Mouse (Mus musculus) monocyte, adult 5-6 weeks (primary cell): ENCODE data around the gene Lrsam1. TPM values are rescaled to one million over a fixed set of nuclear protein-coding genes. Genes with fewer than 3 reads are reported as not detected.
A peak's percentile ranks its signal among the peaks of the same experiment; 100 is the strongest.
"Not testable (repeated sequence)": the region's sequence is repeated elsewhere in the genome, so short reads cannot be mapped to it uniquely, and the experiment has no call there.

Source experiments
- ATAC-seq: fragments of 153-309, 156-312 bp; replicated peaks from 2 replicates; pipeline ENCODE4 v1.8.0; 2017; ENCODE audit warnings: mild to moderate bottlenecking; ENCODE audit not compliant: low TSS enrichment, insufficient number of reproducible peaks, severe bottlenecking, poor library complexity, low FRiP score
- total RNA-seq: library from RNA; stranded (forward); fragments of 200-1000, 200-491, 200-594 nt; gene quantifications from 3 replicates; pipeline ENCODE4 v1.2.3, GENCODE M21; 2017

Lrsam1 gene
- total RNA-seq: 5.4 to 13.6 TPM (median 6.6 TPM) in 3 replicates

DNA sequence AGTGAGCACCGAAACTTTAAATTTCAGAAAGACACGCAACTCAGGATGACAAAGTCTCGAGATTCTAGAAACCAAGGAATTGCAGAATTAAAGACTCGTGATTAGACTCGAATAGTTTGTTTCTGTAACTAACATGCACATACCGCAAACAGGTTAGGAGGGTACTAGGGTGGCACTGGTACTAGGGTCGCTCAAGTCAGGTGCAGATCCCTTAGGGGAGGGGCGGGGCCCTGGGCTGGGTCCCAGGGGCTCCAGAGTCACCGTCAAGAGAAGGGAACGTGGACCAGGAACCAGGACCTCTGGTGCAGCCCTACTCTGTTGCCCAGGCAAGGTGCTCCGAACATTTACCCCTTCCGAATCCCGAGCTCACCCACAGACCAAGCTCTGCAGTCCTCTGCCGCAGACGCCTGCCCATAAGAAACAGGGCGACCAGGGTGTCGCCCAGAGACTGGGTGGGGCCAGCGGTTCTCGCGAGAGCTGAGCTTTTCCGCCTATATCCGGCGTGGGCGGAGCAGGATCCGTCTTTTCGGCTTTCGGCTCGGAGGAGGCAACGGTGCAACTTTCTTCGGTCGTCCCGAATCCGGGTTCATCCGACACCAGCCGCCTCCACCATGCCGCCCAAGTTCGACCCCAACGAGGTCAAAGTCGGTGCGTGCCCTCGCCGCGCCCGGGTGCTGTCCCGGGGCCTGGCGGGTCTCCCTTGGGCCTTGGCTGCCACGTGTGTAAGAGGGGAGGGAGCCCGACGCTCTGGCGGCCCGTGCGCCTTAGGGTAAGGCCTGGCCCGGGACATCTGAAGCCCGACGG is at the start of gene Lrsam1, which contains the start of gene Rpl12:
TSS of gene Lrsam1 (minus strand) at position 423 of the 804 bp plus-strand sequence.
TSS of gene Rpl12 (plus strand) at position 368 of the 804 bp plus-strand sequence.
- peak; percentile 87 for ATAC-seq

DNA sequence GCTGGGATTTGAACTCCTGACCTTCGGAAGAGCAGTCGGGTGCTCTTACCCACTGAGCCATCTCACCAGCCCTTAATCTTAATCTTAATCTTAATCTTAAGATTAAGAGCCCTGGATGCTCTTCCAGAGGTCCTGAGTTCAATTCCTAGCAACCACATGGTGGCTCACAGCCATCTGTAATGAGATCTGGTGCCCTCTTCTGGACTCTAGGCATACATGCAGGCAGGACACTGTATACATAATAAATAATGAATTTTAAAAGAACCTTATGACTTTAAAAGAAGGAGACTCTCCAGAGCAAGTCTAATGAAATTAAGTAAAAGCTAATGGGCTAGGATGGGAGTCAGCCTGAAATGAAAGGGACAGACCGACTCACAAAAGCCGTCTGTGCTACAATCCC is 47.6 kb upstream of the Lrsam1 start:
- ATAC-seq: not testable (repeated sequence)

DNA sequence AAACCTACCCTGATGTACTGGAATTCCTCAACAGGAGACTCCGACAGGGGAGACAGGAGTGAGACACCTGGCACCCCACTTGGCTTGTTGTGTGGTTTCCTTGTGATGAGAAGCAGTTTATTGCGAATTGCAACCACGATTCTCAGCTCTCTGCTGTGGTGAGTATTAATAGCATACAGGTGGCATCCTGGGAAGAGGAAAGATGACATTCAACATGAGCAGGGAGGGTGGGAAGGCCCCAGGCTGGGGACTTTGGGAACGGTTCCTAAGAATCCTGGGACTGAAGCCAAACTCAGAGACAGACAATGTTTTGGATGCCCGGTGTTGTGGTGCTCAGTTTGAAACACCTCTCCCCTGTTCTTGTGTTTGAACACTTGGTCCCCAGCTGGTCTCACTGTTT is 43.6 kb upstream of the Lrsam1 start:
- ATAC-seq: no peak

DNA sequence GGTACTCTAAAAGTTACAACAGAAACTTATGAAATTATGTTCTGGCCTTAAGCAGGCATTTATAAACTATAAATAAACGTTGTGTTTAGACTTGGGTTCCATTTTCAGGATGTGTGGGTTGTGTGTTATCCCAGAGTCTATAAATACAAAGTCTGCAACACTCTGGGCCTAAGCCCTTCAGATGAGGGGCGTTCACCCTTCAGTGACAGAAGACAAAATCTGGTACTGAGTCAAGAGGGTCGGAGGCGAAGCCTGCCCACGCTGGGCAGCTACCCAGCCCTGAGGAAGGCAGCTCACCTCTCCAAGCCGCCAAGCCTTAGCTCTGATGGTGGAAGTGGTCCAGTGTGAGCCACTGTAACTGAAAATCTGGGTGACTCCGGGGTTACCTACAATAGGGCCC is 40.7 kb upstream of the Lrsam1 start:
- ATAC-seq: no peak

DNA sequence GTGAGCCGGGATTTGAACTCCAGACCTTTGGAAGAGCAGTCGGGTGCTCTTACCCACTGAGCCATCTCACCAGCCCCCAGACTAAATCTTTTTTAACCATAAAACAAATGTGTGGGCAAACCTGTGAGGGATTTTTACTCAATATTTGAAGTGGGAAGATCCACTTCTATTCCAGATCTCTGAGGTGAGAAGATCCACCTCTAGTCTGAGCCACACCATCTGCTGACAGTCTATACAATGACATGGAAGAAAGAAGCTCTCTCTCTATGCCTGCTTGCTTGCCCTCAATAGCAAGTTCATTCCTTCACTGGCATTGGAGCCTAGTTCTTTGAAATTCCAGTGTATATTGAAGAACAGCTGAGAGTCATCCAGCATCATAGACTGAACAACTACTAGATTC is 38.3 kb upstream of the Lrsam1 start:
- ATAC-seq: no peak

DNA sequence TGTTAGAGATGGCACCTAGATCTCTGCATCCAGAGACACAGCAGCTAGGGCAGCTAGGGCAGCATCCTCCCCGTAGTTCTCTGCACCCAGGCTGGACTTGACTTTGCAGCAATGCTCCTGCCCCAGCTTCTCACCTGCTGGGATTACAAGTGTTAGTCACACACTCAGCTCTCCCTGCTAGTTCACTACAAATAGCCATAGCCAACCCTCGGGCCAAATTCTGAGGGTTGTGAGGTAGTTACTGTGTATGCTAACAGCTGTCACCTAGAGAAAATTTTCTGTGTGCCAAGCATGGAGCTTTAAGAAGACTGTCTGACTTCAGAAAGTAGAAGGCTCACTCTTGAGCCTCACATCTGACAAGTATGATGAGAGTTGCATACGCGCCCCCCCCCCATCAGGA is 36.4 kb upstream of the Lrsam1 start:
- no peak for ATAC-seq

DNA sequence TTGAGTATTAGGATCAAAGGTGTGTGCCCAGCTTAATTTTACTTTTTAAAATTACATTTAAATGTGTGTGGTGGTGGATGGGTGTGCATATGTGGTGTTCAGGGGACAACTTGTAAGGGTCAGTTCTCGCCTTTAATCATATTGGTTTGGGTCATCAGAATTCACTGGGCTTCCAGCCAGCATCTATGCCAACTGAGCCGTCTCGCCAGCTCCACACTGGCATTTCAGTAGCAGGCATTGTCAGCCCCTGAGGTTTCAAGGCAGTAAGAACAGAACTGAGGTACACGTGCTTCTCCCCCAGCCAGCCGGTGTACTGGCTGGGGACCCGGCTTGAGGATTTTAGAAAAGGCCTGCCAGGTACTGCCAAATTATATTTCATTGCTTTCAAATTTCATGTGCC is 35.7 kb upstream of the Lrsam1 start:
- no peak for ATAC-seq

DNA sequence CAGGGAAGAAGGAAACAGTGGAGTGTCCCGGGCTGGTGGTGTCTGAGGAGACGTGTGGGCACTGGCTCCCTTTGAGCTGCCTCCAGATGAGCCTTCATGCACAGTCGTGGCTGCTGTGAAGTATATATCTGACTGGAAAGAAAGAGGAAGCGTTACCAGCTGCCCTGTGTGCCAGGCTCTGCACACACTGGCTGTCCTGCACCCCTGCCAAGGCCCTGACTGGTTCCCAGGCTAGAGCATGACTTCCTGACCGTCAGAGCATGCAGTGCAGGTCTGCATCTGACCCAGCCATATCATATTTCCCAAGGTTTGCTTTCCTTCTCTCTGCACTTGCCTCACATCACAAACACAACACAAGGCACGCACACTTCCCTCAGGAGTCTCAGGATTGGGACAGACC is 30.7 kb upstream of the Lrsam1 start:
- no peak for ATAC-seq

DNA sequence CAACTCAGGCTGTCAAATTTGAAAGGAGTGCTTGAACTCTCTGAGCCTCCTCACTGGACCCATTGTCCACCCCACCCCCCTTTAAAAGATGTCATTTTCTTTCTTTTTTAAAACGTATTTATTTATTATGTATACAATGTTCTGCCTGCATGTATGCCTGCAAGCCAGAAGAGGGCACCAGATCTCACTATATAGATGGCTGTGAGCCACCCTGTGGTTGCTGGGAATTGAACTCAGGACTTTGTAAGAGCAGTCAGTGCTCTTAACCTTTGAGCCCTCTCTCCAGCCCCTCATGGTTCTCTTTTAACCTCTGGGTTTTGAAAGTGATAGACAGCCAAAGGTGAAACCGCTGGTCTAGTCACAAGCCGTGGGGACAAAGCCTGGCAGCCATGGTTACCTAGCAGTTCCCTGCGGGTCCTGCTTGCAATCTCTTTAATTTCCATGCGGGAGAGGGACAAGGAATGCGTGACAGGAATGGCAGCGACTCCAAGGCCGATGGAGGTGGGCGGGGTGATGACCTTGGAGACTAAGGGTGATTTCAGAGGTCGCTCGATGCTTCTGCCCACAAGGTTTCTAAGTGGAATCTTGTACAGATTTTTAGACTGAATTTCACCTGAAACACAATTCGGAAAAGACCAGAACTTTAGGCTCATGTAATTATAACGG is 28.9 kb upstream of the Lrsam1 start:
- no peak for ATAC-seq

DNA sequence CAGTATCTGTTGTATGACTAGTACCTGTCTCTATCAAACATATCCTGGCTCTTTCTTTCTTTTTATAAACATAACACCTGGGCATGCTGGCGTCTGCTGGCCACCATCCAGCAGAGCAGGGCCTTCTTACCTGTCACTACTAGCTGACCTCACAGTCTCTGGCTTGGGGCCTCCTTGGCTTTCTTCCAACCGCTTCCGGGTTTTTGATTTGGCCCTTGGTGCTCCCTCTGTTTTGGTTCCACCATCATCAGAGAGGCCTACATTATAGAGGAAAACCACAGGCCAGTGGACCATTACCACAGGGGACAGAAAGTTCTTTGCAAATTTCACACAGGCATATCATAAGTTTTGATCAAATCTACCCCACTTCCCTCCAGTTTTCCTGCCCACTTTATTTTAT is 28.0 kb upstream of the Lrsam1 start:
- ATAC-seq: no peak

DNA sequence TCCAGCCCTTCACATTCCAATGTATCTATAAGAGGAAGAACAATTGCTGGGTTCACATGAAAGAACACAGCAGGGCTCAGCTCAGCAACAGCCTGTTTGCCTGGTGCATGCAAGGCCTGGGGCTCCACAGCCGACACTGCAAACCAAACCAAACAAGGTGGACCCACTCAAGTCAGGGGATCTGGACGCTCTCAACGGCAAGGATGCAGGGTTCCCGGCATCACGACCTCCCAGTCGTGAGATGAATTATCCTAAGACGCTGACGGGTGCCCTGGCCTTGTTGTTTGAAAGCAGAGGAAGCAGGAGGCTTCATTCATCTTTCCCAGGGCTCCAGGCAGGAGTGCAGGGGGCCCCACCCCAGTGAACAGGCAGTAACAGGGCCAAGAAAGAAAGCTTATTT is 24.4 kb upstream of the Lrsam1 start:
- no peak for ATAC-seq

DNA sequence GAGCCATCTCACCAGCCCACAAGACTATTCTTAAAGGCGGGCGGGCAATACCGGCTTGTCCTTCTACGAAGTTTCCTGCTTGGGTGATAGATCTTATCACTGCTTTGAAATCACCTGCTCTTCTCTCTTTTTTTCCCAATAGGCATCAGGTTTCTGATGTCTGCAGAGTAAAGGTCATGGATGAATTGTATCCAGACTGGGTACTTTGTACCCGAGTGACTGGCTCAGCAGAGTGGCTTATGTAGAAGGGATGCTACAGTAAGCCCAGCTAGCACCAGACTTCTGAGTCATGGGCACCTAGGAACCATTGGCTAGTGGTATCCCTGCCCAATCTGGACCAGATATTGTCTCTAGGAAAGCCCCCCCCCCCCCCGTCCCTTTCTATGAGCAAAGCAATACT is 22.2 kb upstream of the Lrsam1 start:
- no peak for ATAC-seq

DNA sequence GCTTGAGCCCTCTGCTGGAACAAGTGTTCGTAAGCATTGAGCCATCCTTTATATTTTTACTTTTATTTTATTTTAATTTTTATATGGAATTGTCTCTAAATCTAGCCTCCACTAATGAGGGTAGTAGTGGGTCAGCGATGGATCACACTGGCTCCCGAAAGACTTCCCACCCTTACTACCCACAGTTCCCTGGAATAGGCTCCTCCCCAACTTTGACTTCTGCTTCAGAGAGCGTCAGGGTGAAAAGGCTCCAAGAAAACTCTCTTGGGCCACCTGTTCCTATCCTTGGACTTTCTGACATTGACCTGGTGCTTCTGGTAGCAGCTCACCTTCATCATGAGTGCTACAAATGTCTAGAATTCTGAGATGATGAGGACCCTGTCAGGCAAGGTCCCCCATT is 21.3 kb upstream of the Lrsam1 start:
- ATAC-seq: no peak

DNA sequence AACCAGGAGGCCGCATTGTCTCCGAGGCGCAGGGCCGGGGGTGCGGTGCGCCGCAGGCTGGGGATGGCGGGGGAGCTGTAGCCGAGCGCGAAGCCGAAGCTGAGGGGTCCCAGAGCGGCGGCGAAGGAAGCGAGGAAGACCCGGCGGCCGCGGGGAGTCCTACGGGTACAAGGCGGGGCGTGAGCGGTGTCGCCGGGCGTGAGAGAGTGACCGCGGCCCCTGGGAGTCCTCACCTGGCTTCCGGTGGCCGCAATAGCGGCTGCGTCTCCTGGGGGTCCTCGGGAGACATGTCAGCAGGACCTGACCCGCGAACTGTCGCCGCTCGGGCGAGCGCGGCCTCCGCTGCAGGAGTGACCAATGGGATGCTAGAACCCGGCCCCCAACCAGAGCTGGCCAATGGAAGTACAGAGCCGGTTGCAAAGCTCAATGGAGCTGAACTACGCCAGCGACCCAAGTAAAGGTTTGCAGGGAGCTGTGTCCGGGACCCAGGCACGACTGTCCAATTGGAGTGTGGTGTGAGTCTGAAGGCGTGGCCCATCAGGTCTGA is 20.4 kb upstream of the Lrsam1 start, which contains the start of gene Slc2a8:
TSS of gene Slc2a8 (minus strand) at position 359 of the 547 bp plus-strand sequence.
- ATAC-seq: peak; percentile 99

DNA sequence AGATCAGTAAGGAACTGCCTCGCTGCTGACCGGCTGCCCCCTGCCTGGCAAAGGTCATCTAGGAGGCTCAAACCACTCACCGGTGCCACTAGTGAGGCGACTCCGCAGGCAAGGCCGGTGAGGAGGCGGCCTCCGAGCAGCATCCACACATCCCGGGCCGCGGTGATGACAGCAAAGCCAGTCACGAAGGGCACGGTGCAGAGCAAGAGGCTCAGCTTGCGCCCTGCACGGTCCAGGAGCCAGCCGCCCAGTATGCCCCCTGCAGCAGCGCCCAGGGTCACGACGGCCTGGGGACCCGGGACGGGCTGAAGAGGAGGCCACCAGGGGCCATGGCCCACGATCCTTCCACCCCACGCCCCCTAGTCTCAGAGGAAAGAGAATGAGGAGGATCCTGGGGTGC is 19.9 kb upstream of the Lrsam1 start:
- ATAC-seq: no peak

DNA sequence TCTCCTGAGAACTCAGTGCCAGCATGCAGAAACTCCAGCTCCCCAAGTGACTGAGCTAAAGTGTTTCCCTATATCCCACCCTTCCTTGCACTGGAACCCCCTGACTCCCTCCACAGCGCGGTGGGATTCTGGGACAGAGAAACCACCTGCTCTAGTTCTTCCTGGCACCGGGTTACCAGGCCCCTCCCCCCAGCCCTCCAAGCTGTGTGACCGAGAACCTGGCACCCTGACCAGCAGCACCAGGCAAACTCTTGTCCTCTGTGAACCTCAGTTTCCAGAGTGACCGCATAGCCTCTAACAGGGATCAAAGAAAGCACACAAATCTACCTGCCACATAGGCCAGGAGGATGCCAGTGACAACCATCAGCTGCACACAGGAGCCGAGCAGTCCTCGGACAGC is 18.3 kb upstream of the Lrsam1 start:
- no peak for ATAC-seq

DNA sequence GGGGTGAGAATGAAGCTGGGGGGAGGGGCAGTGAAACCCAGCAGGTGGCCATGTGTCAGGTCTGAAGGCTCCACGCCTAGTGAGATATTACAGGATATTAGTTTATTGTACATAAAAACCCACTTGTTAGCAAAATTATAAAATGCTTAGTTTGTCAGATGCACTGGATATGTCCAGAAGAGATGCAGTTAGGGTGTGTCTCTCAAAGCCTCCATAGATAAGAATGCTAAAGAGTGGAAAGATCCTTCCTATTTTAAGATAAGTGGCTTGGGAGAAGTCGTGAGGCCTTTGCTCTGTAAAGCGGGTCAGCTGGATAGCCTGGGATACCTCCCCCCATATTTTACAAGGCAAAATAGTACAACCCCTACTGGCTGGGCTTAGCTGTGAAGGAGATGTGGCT is 17.3 kb upstream of the Lrsam1 start:
- ATAC-seq: no peak

DNA sequence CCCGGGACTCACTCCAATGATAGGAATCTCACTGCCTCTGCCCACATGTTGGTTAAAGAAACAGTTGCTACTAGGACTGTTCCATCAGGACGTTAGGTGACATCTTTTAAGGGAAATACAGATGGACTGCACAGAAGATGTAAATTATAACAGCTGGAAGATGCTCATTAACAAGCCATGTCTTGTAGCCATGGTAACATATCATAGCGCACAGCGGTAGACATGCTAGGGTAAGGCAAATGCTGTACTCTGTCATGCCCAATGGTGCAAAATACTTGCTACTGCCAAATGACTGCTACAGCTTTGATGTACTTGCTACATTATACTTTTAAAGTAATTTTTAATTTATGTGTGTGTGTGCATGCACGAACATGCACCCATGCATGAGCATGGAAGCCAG is 15.7 kb upstream of the Lrsam1 start:
- ATAC-seq: no peak

DNA sequence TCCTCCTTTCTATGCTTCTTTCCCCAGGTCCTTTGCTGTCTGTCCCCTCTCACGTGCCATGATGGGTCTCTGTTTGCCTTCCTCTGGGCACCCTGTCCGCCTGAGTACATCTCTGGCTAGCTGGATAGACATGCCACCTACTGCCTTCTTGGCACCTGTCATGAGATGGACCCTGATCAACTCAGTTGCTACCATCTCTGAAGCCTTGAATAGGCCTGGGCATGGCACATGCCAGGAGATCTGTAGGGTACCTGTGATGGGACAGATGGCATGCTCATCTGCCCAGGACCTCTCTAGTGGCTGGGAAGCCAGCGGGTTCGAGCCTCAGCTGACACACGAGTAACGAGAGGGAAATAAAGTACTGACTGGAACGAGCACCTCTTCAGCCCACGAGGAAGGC is 12.8 kb upstream of the Lrsam1 start:
- no peak for ATAC-seq

DNA sequence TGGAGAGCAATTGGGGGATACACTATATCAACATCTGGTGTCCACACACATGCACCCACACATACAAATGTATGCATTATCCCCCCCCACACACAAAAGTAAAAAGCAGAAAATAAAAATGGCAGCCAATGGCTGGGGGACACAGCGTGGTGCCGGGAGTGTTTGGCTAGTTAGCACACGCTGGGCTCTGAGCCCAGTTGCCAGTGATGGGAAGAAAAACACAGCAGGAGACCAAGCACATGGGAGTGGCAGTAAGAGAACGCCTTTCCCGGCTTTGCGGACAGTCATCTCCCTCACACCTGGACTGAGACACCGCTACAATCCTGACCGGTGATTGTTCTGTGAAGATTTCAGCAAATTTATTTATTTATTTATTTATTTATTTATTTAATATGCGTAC is 9.8 kb upstream of the Lrsam1 start:
- no peak for ATAC-seq
